Mouse (Mus musculus) thymus, adult 2 months (tissue): ENCODE measurements around the gene Tfb1m.

ENCODE experiments used
- CTCF ChIP-seq: fragments of 200-500 bp; IDR thresholded peaks from 2 replicates; pipeline ENCODE4 v1.5.1; 2012; ENCODE audit warnings: mild to moderate bottlenecking, control low read depth, low read length, moderate library complexity, borderline replicate concordance; ENCODE audit not compliant: control insufficient read depth, poor library complexity, insufficient read depth; ENCODE audit errors: extremely low read depth
- POLR2A ChIP-seq: fragments of 200-500 bp; IDR thresholded peaks from 2 replicates; pipeline ENCODE4 v1.6.1; 2012; ENCODE audit warnings: mild to moderate bottlenecking, low read length, control low read depth, moderate library complexity; ENCODE audit not compliant: control insufficient read depth, poor library complexity, insufficient read depth; ENCODE audit errors: extremely low read depth

- TF ChIP-seq CTCF (no peak), POLR2A (no peak)
Observed at GRCm38 (mm10) chr17:3562405-3562804, 4.8 kb upstream of the Tfb1m start.
